Mouse (Mus musculus) midbrain, embryonic 16.5 days (tissue): Measurements from ENCODE around the gene Spp2. TPM values are rescaled to one million over a fixed set of nuclear protein-coding genes. Genes with fewer than 3 reads are reported as not detected.

Source experiments
- ATAC-seq: fragments of 200-750 bp; cut with Nextera tagmentation; 2 replicates; pipeline ENCODE4 v1.8.0; 2017; ENCODE audit warnings: moderate TSS enrichment
- H3K27ac ChIP-seq: fragments of 300-500 bp; sonication (generic); 2 replicates; pipeline ENCODE4 v1.5.1; 2014; ENCODE audit warnings: mild to moderate bottlenecking, low read length, mixed read lengths
- H3K27me3 ChIP-seq: fragments of 300-500 bp; sonication (generic); 2 replicates; pipeline ENCODE4 v1.6.1; 2014; ENCODE audit warnings: low read depth, low read length, mixed read lengths; ENCODE audit not compliant: control insufficient read depth, insufficient read depth
- H3K36me3 ChIP-seq: fragments of 300-500 bp; sonication (generic); 2 replicates; pipeline ENCODE4 v1.6.1; 2014; ENCODE audit warnings: mild to moderate bottlenecking, low read length, moderate library complexity, mixed read lengths; ENCODE audit not compliant: control insufficient read depth, insufficient read depth
- H3K4me1 ChIP-seq: fragments of 300-500 bp; sonication (generic); 2 replicates; pipeline ENCODE4 v1.6.1; 2014; ENCODE audit warnings: mild to moderate bottlenecking, low read length, mixed read lengths; ENCODE audit not compliant: control insufficient read depth, insufficient read depth
- H3K4me2 ChIP-seq: fragments of 300-500 bp; sonication (generic); 2 replicates; pipeline ENCODE4 v1.6.1; 2014; ENCODE audit warnings: mild to moderate bottlenecking, low read length, mixed read lengths
- H3K4me3 ChIP-seq: fragments of 300-500 bp; sonication (generic); 2 replicates; pipeline ENCODE4 v1.5.1; 2014; ENCODE audit warnings: low read depth, mild to moderate bottlenecking, low read length, moderate library complexity, mixed read lengths
- H3K9ac ChIP-seq: fragments of 300-500 bp; sonication (generic); 2 replicates; pipeline ENCODE4 v1.6.1; 2014; ENCODE audit warnings: low read depth, low read length, mixed read lengths
- H3K9me3 ChIP-seq: fragments of 300-500 bp; sonication (generic); replicated peaks from 2 replicates; pipeline ENCODE4 v1.6.1; 2014; ENCODE audit warnings: mild to moderate bottlenecking, low read length, mixed read lengths; ENCODE audit not compliant: control insufficient read depth, poor library complexity, severe bottlenecking
- WGBS: fragments of 180-500 bp; shearing (Covaris S2); extraction: QIAGEN DNeasy Blood & Tissue Kit; methylation state at CpG from one replicate; pipeline ENCODE4 v1.1.7; 2014; 5-methylcytosine and 5-hydroxymethylcytosine counted together
- polyA plus RNA-seq: library from polyadenylated mRNA; unstranded; fragments of >200 nt; fragmentation: Nextera tagmentation; extraction: Ambion mirVana; gene quantifications from 2 replicates; pipeline ENCODE4 v1.2.1, GENCODE M21; 2015

Gene Spp2
- polyA plus RNA-seq: 0.74 and 1.8 TPM in 2 replicates

- Histone ChIP-seq H3K4me3 (no peak within 1 kb of the TSS), H3K27me3 (no peaks in the 10 kb centered on the region), H3K36me3 (no peaks in the 10 kb centered on the region), H3K4me2 (no peak within 1 kb of the TSS), H3K9ac (no peak within 1 kb of the TSS), H3K4me1 (peaks cover 7% of the 10 kb centered on the region), H3K9me3 (no peaks in the 10 kb centered on the region), H3K27ac (peak within 1 kb of the TSS; percentile 47)
- no peak for ATAC-seq
- 79% methylated on average over 5 of the region's 5 CpGs for WGBS
Measured at GRCm38 (mm10) chr1:88406807-88407198, at the start of gene Spp2. Gene Spp2 (plus strand): TSS chr1:88406961.

- Histone ChIP-seq H3K9ac (no peak overlapping the region; the same call in 1 of the 2 replicates), H3K4me2 (no peak overlapping the region), H3K27ac (no peak overlapping the region), H3K9me3 (no peaks in the 10 kb centered on the region), H3K27me3 (no peaks in the 10 kb centered on the region), H3K4me3 (no peak overlapping the region), H3K4me1 (no peaks in the 10 kb centered on the region), H3K36me3 (no peaks in the 10 kb centered on the region)
- peak; percentile 81 for ATAC-seq
- WGBS: 56% methylated on average over 6 of the region's 6 CpGs
Measured at GRCm38 (mm10) chr1:88357458-88358090, 49.2 kb upstream of the Spp2 start.

- H3K9ac ChIP-seq: no peak overlapping the region; the same call in 1 of the 2 replicates
- no peaks in the 10 kb centered on the region for H3K9me3 ChIP-seq
- H3K27me3 ChIP-seq: no peaks in the 10 kb centered on the region
- no peak overlapping the region for H3K4me2 ChIP-seq
- no peak overlapping the region for H3K4me3 ChIP-seq
- no peaks in the 10 kb centered on the region for H3K4me1 ChIP-seq
- ATAC-seq: peak; percentile 43; the same call in 1 of the 2 replicates
- no peaks in the 10 kb centered on the region for H3K36me3 ChIP-seq
- H3K27ac ChIP-seq: 0 out of 2 replicates have a peak overlapping the region, but pooled peaks have one; percentile 30
- WGBS: 75% methylated on average over 7 of the region's 7 CpGs
Measured at GRCm38 (mm10) chr1:88358102-88358654, 48.6 kb upstream of the Spp2 start.

GRCm38 (mm10) chr1:88361085-88361484 lies 45.7 kb upstream of the Spp2 start:
- Histone ChIP-seq H3K4me1 (no peaks in the 10 kb centered on the region), H3K27ac (no peak overlapping the region), H3K36me3 (no peaks in the 10 kb centered on the region), H3K9me3 (no peaks in the 10 kb centered on the region), H3K9ac (no peak overlapping the region), H3K4me3 (no peak overlapping the region), H3K4me2 (no peak overlapping the region), H3K27me3 (no peaks in the 10 kb centered on the region)
- 59% methylated on average over 4 of the region's 4 CpGs for WGBS
- no peak for ATAC-seq

- ATAC-seq: no peak
- no peak overlapping the region for H3K4me3 ChIP-seq
- no peak overlapping the region for H3K4me2 ChIP-seq
- H3K9me3 ChIP-seq: peaks cover 3% of the 10 kb centered on the region; the same call in 1 of the 2 replicates
- no peaks in the 10 kb centered on the region for H3K36me3 ChIP-seq
- no peaks in the 10 kb centered on the region for H3K4me1 ChIP-seq
- no peak overlapping the region for H3K9ac ChIP-seq
- 81% methylated on average over 11 of the region's 11 CpGs for WGBS
- no peaks in the 10 kb centered on the region for H3K27me3 ChIP-seq
- H3K27ac ChIP-seq: no peak overlapping the region
Measured at GRCm38 (mm10) chr1:88366881-88367644, 39.7 kb upstream of the Spp2 start.

GRCm38 (mm10) chr1:88378446-88378845 lies 28.3 kb upstream of the Spp2 start:
- no peak overlapping the region for H3K4me3 ChIP-seq
- no peak overlapping the region for H3K27ac ChIP-seq
- H3K9me3 ChIP-seq: 0 out of 2 replicates have a peak, but pooled peaks cover 2% of the 10 kb centered on the region
- no peak overlapping the region for H3K9ac ChIP-seq
- H3K4me2 ChIP-seq: no peak overlapping the region
- WGBS: 89% methylated on average over 1 of the region's 1 CpGs
- no peak for ATAC-seq
- no peaks in the 10 kb centered on the region for H3K4me1 ChIP-seq
- H3K27me3 ChIP-seq: no peaks in the 10 kb centered on the region
- H3K36me3 ChIP-seq: no peaks in the 10 kb centered on the region

- ATAC-seq: no peak
- H3K4me2 ChIP-seq: no peak overlapping the region
- no peak overlapping the region for H3K27ac ChIP-seq
Measured at GRCm38 (mm10) chr1:88391632-88392031, 15.1 kb upstream of the Spp2 start.

GRCm38 (mm10) chr1:88393321-88393720 lies 13.4 kb upstream of the Spp2 start:
- no peaks in the 10 kb centered on the region for H3K4me1 ChIP-seq
- no peaks in the 10 kb centered on the region for H3K36me3 ChIP-seq
- no peak overlapping the region for H3K4me3 ChIP-seq
- no peak overlapping the region for H3K27ac ChIP-seq
- H3K27me3 ChIP-seq: no peaks in the 10 kb centered on the region
- no peaks in the 10 kb centered on the region for H3K9me3 ChIP-seq
- no peak for ATAC-seq
- H3K4me2 ChIP-seq: no peak overlapping the region
- WGBS: 91% methylated on average over 5 of the region's 5 CpGs
- no peak overlapping the region for H3K9ac ChIP-seq

More at GRCm38 (mm10) chr1:88391632-88392031, 15.1 kb upstream of the Spp2 start:
- H3K4me3 ChIP-seq: no peak overlapping the region
- no peaks in the 10 kb centered on the region for H3K27me3 ChIP-seq
- 80% methylated on average over 4 of the region's 4 CpGs for WGBS
- H3K9ac ChIP-seq: no peak overlapping the region
- H3K4me1 ChIP-seq: no peaks in the 10 kb centered on the region
- H3K9me3 ChIP-seq: no peaks in the 10 kb centered on the region
- no peaks in the 10 kb centered on the region for H3K36me3 ChIP-seq

- Histone ChIP-seq H3K4me1 (peaks cover 5% of the 10 kb centered on the region), H3K9ac (no peak overlapping the region), H3K4me2 (no peak overlapping the region), H3K36me3 (no peaks in the 10 kb centered on the region), H3K9me3 (no peaks in the 10 kb centered on the region), H3K27ac (no peak overlapping the region), H3K27me3 (no peaks in the 10 kb centered on the region), H3K4me3 (no peak overlapping the region)
- 62% methylated on average over 3 of the region's 3 CpGs for WGBS
- no peak for ATAC-seq
Measured at GRCm38 (mm10) chr1:88403378-88403777, 3.4 kb upstream of the Spp2 start.
